Mouse (Mus musculus) ovary, adult 18-20 months (tissue): ENCODE results near the gene Igfn1.

Experiments
- DNase-seq: peaks from one replicate; pipeline ENCODE4 v3.0.0; 2022; ENCODE audit warnings: low spot score, mixed read lengths

The Igfn1 gene

GRCm38 (mm10) chr1:136006292-136006748, at the start of gene Igfn1:
Gene Igfn1 (minus strand): TSS chr1:136006342.
- no peak for DNase-seq

GRCm38 (mm10) chr1:136055771-136056170, 49.6 kb upstream of the Igfn1 start:
- no peak for DNase-seq

- DNase-seq = no peak
Observed at GRCm38 (mm10) chr1:136052547-136052946, 46.4 kb upstream of the Igfn1 start, which contains the start of gene Cacna1s. Gene Cacna1s (plus strand): TSS chr1:136052750.

GRCm38 (mm10) chr1:136051465-136051864, 45.3 kb upstream of the Igfn1 start:
- peak; percentile 40 for DNase-seq

- no peak for DNase-seq
Observed at GRCm38 (mm10) chr1:136051013-136051315, 44.8 kb upstream of the Igfn1 start.

GRCm38 (mm10) chr1:136050312-136051012, 44.3 kb upstream of the Igfn1 start, which contains the start of gene Ascl5:
Gene Ascl5 (plus strand): TSS chr1:136050804.
- DNase-seq = no peak

GRCm38 (mm10) chr1:136047894-136048293, 41.8 kb upstream of the Igfn1 start:
- DNase-seq = no peak

GRCm38 (mm10) chr1:136047432-136047831, 41.3 kb upstream of the Igfn1 start:
- DNase-seq = no peak

GRCm38 (mm10) chr1:136045774-136046173, 39.6 kb upstream of the Igfn1 start:
- no peak for DNase-seq

- no peak for DNase-seq
Observed at GRCm38 (mm10) chr1:136040874-136041273, 34.7 kb upstream of the Igfn1 start.

- no peak for DNase-seq
Observed at GRCm38 (mm10) chr1:136040452-136040851, 34.3 kb upstream of the Igfn1 start.

- DNase-seq = no peak
Observed at GRCm38 (mm10) chr1:136038746-136039538, 32.8 kb upstream of the Igfn1 start.

- DNase-seq = no peak
Observed at GRCm38 (mm10) chr1:136032961-136033360, 26.8 kb upstream of the Igfn1 start.

- no peak for DNase-seq
Observed at GRCm38 (mm10) chr1:136031697-136032096, 25.6 kb upstream of the Igfn1 start.

GRCm38 (mm10) chr1:136030201-136030600, 24.1 kb upstream of the Igfn1 start:
- no peak for DNase-seq

GRCm38 (mm10) chr1:136018390-136019189, 12.4 kb upstream of the Igfn1 start:
- peak; percentile 8 for DNase-seq

GRCm38 (mm10) chr1:136017907-136018313, 11.8 kb upstream of the Igfn1 start:
- DNase-seq = peak; percentile 89

GRCm38 (mm10) chr1:136017307-136017706, 11.2 kb upstream of the Igfn1 start:
- no peak for DNase-seq

GRCm38 (mm10) chr1:136014796-136015502, 8.8 kb upstream of the Igfn1 start:
- no peak for DNase-seq

- no peak for DNase-seq
Observed at GRCm38 (mm10) chr1:136013513-136013912, 7.4 kb upstream of the Igfn1 start.

GRCm38 (mm10) chr1:136010247-136010646, 4.1 kb upstream of the Igfn1 start:
- no peak for DNase-seq

- no peak for DNase-seq
Observed at GRCm38 (mm10) chr1:136008159-136008533, 2.0 kb upstream of the Igfn1 start.
